Mouse (Mus musculus) C2C12 (cell line): ENCODE results near the gene Setd3.

Source experiments
- CEBPB ChIP-seq: IDR thresholded peaks from one replicate; pipeline ENCODE4 v1.6.1; 2011; ENCODE audit warnings: low read depth, mild to moderate bottlenecking, control low read depth, moderate library complexity
- CTCF ChIP-seq: IDR thresholded peaks from one replicate; pipeline ENCODE4 v1.5.1; 2011; ENCODE audit not compliant: control insufficient read depth, insufficient read depth, insufficient read length
- FOSL1 ChIP-seq: IDR thresholded peaks from one replicate; pipeline ENCODE4 v1.8.0; 2011; ENCODE audit warnings: mild to moderate bottlenecking, low read length; ENCODE audit not compliant: poor library complexity, insufficient read depth, severe bottlenecking
- MAX ChIP-seq: IDR thresholded peaks from one replicate; pipeline ENCODE4 v1.6.1; 2011; ENCODE audit warnings: mild to moderate bottlenecking, control low read depth
- MYOD1 ChIP-seq: IDR thresholded peaks from one replicate; pipeline ENCODE4 v1.6.1; 2011; ENCODE audit warnings: low read depth; ENCODE audit not compliant: control insufficient read depth, insufficient read length
- MYOG ChIP-seq: IDR thresholded peaks from one replicate; pipeline ENCODE4 v1.6.1; 2011; ENCODE audit not compliant: control insufficient read depth, insufficient read length; ENCODE audit errors: extremely low read depth
- USF1 ChIP-seq: IDR thresholded peaks from one replicate; pipeline ENCODE4 v1.6.1; 2011; ENCODE audit warnings: low read depth, mild to moderate bottlenecking, control low read depth, moderate library complexity

DNA sequence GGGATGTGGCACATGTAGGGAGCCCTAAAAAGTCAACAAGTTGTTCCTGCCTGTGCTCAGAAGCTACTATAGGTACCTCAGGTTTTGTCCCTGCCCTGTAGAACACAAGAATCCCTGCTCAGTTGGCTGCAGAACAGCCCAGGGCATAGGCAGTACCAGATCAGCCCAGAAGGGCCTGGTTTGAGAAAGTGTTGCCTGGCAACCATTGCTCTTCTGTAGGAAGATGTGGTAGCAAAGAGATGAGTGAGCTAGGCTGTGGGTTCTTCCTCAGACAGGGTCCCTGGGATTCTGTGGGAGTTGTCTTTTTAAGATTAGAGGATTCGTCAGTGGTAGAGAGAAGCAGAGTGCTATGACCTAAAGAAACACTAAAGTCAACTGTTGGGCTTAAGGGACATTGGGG, 21.0 kb upstream of the Setd3 start:
- no peak for TF ChIP-seq USF1
- no peak for TF ChIP-seq CTCF
- TF ChIP-seq MAX, result no peak
- TF ChIP-seq CEBPB, result no peak
- TF ChIP-seq MYOG, result no peak
- TF ChIP-seq MYOD1, result no peak
- no peak for TF ChIP-seq FOSL1
